Mouse (Mus musculus) monocyte, adult 2 months (primary cell): ENCODE measurements around the gene Polr1a.
"Not testable (repeated sequence)": the region's sequence is repeated elsewhere in the genome, so short reads cannot be mapped to it uniquely, and the experiment has no call there.

Source experiments
- DNase-seq, 2 experiments: peaks; one replicate each; pipeline ENCODE4 v3.0.0; 2022; ENCODE audit warnings: low spot score in 2 of 2, low read depth in 1 of 2

The Polr1a gene

DNA sequence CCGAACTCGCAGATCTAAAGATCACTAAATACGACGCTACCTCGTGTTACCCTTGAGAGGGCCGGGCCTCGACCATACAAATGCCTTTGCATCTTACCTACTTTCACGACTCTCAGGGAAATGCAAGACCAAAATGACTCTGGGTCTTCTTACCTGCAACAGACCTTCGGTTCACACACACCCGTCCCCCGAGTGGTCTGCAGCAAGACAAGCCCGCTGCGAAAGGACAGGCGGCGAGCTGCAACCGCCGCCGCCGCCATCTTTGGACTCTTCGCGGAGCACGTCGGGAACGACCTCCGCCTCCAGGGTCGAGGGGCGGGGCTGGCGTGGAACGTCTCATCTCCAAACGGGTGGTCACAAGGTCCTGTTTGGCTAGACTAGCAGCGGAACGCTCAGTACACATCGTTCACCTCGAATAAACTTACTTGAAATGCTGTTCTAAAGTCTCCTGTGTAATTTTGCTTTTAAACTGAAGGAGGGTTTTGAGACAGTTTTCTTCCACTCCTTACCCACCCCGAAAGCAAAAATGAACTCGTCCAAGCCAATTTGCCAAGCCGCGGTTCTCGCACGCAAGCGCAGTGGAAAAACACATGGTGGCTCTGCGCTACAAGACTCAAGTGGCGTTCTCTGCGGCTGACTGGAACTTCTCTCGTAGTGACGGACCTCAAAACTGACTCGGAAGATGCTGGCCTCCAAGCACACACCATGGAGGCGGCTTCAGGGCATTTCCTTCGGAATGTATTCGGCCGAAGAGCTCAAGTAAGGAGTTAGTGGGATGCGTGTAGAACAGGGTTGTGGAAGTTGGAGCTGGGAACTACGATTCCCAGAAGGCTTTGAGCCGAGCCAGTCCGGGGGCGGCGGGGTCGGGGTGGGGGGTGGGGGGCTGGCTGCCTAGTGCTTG lies at the start of gene Polr1a, which contains the start of gene Ptcd3:
Polr1a (plus strand) TSS at position 573 of the 901 bp plus-strand sequence.
Ptcd3 (minus strand) TSS at position 270 of the 901 bp plus-strand sequence.
- DNase-seq = peak; percentile 73 to 86

DNA sequence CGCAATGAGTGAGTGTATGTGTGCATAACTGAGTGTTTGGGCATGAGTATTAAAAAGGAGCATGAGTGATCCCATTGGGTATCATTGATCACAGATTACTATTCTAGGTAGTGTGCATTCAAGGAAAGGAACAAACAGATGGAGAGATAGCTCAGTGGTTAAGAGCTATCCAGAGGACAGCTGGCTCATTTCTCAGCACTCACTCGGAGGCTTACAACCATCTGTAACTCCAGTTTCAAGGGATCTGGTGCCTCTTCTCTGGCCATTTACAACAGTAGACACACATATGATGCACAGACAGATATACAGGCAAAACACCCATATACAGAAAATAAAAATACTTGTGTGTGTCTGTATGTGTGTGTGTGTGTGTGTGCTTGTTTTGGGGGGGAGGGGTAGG lies 41.1 kb upstream of the Polr1a start:
- no peak for DNase-seq

DNA sequence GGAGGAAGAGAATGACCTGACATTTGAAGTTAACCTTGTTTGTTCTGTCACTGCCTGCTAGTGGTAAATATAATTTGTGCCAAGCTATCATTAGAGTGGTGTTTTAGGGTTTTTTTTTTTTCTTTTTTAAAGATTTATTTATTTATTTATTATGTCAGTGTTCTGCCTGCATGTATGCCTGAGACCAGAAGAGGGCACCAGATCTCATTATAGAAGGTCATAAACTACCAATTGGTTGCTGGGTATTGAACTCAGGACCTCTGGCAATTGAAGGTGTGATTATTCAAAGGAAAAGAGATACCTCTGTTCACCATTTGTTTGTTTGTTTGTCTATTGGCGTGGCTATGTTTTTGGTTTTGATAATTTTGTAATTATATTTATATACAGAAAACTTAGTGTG lies 40.0 kb upstream of the Polr1a start:
- DNase-seq = no peak

DNA sequence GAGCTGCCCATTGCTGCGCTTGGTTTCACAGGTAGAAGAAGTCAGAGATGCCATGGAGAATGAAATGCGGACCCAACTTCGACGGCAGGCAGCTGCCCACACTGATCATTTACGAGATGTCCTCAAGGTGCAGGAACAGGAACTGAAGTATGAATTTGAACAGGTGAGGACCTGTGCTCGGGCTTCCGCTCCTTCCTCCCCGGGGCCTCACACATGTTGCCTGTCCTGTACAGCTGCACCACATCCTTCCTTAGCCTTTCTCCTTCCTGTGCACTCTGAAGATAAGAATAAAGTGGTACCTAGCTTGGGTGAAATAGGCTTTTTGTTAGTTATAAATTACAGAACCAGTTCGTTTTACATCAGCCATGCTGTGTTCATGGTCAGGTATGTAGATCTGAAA lies 37.5 kb upstream of the Polr1a start:
- DNase-seq = no peak

DNA sequence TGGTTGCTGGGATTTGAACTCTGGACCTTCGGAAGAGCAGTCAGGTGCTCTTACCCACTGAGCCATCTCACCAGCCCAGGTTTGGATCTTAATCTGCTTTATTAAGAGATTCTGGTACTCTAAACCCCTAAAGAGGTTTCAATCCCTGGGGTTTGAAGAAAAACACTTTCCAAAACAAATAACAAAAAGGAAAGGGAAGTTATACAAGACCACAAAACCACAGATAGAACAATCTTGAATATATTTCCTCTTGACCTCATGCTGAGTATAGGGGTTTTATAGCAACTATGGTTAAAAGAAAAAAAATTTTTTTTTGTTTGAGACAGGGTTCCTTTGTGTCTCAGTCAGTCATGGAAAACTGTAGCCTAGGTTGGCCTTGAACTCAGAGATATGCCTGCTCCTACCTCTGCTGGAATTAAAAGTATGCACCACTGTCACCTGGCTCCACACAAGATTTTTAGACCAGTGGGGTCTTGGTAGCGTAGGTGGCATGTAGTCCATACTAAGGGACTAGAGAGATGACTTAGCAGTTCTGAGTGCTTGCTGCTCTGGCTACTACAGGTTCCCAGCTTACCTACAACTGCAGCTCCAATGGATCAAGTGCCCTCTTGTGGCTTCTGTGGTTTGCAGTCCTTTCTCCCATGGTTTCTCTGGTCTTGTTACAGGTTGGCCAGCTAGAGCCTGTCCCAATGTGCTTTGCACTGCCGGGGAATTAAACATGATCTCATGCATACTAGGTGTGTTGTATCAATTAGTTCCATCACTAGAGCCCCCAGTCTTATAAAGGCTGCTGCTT lies 30.7 kb upstream of the Polr1a start:
- DNase-seq = no peak

DNA sequence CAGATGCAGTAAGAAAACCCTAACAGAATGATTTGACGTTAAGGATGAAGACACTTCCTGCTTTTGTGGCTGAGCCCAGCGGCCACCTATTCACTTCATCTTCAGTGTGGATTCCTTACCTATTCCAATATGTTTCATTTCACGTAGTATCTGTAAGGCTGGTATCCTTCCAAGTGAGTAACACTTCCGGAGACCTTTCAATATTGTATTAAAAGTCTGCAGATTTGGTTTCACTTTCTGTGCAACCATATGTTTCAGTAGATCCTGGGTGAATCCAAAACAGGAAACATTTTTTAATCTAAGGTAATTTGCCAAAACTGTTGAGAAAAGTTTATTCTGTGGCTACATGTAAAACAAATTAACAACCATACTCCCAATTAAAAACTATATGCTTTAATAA lies 15.6 kb upstream of the Polr1a start:
- no peak for DNase-seq

DNA sequence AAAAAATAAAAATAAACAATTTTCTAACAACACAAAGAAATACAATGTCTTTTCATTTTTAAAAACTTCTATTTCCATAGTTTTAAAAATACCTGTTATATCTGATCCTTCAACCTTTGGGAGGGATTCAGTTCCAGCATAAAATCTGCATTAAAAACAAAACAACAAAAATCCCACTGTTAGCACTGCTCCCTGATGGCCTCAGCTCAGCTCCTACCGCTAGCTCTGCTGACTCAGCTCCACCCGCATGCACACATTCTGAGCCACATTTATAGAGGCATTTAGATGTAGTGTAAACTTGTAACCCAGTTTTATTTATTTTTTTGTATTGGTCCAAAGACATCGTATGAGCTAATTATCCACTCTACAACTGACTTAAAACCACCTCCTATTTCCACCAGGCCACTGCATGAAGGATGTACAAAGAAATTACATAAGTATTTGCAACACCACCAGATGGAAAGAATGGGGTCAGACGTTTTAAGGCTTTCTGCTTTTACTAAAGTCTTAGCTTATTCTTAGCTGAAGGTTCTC lies 1.1 kb upstream of the Polr1a start:
- no peak for DNase-seq

DNA sequence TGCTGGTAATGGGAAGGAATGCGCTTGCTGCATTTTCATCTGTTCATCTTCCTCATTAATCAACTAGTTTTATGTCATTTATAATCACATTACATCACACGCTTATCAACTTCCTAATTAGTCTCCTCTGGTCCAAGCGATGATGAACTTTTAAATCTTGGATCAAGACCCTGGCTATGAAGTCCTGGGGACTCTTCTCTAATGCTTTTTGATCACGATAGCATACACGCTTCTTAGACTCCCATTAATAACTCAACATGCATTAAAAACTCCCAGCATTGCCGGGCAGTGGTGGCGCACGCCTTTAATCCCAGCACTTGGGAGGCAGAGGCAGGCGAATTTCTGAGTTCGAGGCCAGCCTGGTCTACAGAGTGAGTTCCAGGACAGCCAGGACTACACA lies 531 bp downstream of the Polr1a start:
- no peak for DNase-seq

DNA sequence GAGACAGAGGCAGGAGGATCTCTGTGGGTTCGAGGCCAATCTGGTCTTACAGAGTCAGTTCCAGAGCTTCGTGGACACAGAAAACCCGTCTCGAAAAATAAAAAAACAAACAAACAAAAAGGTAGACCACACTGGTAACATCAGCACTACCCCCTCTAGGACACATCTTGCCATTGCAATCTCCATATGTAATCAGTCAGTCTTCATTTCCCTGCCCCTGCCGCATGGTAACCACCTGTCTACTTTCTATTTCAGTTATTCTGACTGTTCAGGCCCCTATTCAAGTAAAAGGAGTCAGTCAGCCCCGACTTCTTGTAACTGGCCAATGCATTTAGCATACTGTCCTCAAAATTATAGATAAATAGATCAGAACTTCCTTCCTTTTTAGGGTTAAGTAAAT lies 987 bp downstream of the Polr1a start:
- DNase-seq = no peak

DNA sequence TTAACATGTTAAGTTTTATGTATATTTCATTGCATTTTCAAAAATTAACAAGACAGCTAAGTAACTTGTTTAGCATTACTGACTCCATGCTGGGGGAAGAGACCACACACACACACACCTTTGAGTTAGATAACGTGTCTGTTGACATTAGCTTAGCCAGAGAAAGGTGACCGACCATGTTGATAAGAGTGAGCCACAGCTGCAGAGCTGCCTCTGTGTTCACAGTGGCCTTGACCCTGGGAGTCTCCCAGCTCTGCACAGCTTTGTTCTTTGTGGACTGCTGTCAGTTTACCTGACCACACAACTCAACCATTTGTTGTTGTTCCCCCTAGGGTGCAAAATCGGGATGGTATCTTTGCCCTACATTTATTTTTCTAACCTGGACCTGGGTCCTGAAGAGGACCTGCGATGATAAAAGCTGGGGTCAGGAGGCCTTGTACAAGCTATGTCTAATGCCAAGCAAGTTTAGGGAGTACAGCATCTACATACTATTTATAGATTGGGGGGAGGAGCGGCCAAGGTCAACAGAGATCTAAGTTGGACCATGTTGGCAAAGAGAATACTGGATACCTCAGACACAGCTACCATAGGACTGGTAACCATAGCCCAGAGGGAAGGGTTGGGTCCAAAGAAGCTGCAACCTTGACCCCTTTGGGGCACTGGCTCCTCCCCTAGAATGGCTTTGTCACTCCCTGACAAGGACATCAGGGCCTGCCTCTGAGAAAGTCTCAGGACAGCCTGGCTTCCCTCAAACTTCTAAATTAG lies 3.0 kb downstream of the Polr1a start:
- DNase-seq = no peak

DNA sequence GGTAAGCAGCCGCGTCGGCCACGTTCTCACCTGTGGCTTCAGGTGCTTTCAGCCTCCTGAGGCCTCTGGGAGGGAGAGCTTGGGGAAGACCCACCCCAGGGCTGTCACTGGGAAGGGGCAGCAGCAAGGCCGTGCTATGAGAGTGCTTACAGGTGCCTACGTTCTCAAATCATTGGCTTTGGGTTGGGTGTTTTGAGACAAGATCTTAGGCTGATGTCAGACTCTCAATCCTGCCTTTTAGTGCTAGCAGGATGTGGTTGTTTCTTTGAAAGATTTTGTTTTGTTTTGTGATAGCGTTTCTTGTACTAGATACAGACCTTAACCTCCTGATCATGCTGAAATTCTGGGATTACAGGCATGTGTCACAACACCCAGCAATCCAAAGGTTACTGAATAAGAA lies 11.9 kb downstream of the Polr1a start:
- no peak for DNase-seq

DNA sequence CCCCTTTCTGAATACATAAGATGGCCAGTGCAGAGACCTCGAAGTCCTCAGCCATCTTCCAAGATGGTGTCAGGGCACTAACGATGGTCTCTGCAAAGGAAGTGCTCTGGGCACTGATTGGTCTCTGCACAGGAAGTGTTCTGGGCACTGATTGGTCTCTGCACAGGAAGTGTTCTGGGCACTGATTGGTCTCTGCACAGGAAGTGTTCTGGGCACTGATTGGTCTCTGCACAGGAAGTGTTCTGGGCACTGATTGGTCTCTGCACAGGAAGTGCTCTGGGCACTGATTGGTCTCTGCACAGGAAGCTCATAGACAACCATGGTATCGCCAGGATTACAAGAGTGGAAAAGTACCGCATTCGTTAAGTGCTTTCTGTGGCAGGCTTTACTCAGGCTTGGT lies 16.4 kb downstream of the Polr1a start:
- not testable (repeated sequence) for DNase-seq

DNA sequence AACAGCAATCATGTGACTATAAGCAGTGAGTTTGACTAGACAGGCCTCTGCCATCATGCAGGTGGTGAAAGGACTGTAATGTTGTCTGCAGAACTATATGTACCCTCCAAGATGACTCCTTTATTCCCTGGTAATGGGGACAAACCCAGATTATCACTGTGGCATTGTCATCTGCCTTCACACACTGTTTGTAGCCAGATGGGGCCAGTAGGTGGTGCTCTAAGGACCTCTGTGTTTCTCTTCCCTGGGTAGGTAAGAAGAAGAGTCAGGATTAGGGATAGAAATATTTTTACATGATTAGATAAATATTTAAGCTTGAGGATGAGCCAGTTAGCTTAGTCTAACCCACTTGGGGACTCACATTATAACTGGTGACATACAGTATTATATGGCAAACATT lies 19.1 kb downstream of the Polr1a start:
- no peak for DNase-seq

DNA sequence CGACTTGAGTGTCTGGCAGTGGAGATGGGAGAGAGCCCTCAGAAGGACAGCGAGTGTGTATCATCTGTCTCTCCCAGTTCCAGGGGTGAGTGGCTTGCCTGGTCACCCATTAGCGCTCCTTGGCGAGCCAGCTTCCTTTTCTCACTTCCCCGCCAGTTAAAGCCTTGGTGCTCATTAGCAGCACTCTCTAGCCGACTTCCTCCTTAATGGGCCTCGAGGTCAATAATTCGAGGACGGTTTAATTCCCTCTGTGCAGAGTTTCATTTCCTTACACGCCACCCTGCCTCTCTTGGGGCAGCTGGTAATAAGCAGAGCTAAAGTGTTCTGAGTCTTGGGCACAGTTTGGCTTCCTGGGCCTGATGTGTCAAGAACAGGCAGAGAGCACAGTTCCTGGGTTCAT lies 21.2 kb downstream of the Polr1a start:
- DNase-seq = peak; percentile 74 to 80

DNA sequence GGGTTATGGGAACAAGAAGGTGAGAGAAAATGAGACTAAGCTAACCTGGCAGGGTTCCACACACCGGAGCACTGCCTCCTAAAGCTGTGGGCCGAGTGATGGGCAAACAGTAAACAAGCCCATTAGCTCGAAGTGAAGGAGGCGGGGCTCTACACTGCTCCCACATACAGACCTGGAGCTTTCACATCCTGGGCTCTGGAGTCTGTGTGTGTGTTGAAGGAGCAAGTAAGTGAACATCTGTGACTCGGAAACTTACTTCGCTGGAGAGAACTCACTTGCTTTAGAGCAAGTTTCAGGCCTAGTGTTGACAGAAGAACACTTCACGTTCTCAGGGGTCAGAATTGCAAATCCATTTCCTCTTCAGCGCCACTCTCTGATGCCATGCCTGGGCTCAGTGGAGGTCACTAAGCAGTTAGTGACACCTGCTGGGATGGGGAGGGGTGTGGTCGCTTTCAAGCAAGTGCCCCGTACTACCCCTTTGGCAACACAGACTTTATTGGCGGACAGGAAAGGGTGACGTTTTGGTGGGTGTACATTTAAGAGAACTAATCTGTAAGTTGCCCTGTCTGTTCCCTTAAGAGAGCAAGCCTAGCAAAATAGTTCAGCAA lies 22.1 kb downstream of the Polr1a start:
- no peak for DNase-seq

DNA sequence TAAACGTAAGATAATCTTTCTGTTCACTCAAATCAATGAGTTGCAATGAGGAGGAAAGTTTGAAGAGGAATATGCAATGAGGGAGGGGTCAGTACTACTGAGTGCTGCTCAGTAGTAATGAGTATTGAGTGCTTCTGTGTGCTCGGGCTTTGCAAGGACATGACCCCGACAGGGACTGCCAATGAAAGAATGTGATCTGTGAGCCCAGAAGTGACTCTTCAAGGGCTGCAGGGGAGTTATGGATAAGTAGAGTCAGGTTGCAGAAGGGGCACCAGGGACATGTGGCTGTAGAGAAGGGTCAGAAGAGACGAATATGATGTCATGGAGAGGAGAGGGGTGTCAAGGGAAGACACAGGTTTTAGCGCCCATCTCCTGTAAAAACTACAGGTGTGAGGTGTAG lies 23.5 kb downstream of the Polr1a start:
- DNase-seq = no peak

DNA sequence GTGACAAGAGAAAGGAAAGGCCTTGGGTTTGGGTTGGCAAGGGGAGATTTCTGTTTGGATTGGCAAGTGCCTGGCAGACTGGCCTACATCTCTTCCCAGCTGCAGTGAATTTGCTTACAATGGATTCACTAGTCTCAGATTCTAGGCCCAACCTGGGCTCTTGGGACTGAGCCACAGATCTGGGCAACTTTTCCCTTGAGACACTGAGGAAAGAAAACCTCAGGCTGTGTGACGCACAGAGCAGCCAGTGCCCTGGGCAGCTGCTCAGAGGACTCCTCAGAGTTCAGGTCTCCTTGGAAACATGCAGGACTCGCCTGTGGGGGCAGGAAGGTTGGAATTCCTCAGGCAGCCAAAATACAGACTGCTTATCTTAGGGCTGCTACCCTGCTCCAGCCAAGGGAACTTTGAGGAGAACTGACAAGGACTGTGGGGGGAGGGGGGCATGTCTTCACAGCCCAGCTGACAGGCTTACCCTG lies 25.3 kb downstream of the Polr1a start:
- DNase-seq = no peak

DNA sequence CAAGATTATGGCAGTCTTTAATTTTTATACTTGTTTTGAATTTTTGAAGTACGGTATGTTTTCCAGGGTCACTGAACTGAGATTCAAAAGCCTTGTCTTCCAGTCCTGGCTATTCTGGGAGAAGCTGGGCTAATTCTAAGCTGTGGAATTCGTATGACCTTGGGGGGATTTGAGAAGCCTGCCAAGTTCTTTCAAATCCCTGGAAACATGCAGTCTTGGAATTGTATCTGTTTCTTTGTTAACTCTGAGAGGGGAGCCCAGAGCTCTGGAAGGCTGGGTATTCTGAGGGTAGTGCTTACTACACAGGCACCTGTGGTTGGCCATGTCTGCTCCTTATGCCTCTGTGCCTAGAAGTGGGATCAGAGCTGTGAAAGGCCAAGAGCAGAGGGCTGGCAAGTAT lies 26.9 kb downstream of the Polr1a start:
- DNase-seq = no peak

DNA sequence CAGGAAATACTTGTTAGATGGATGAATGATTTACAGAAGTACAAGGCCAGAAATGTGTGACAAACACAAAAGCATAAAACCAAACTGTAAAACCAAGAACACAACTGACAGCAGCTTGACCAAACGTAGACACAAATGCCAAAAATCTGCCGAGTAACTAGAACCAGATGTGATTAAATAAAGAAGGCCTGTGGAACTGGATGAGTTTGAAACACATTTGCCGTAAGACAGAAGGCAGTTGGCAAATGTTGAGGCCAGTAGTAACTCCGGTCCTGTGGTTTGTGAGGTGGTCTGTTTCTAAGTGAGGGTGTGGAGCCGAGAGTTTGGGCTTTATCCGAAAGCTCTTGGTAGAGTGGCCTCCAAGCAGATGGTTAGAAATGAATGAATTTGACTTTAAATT lies 32.1 kb downstream of the Polr1a start:
- DNase-seq = no peak

DNA sequence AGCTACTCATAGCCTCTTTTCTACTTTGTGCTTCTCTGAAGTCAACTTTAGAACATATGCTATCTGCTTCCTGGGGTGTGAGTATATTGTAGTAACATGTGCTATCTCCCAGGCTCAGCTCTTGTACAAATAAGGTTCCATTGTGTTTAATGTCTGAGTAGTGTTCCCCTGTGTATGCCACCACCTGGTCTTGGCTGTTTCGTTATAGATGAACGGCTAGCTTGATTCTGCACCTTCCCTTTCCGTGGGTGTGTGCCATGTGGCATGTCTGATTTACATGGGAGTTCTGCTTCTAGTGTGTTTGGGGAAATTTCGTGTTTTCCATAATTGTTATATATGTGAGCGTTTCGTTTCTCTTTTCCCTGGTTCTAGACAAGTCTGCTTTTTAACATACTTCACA lies 36.2 kb downstream of the Polr1a start:
- DNase-seq = no peak

DNA sequence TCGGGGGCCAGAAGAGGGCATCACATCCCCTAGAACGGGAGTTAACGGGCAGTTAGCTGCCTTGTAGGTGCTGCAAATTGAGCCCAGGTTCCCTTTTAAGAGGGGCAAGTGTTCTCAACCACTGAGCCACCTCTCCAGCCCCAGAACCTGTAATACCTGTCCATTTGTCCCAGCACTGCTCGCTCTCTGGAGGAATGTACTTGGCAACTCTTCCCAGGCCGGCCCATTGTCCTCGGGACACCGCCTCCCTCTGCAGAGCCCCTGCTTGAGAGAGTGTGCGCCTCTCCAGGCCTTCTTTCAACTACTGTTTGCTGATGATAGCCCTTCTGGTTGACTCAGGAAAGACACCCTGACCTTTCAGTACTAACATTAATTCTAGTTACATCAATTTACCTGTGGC lies 37.3 kb downstream of the Polr1a start:
- DNase-seq = no peak
